Comparison of ENCODE assay signal across 8 mouse cellular contexts in the genomic region with DNA sequence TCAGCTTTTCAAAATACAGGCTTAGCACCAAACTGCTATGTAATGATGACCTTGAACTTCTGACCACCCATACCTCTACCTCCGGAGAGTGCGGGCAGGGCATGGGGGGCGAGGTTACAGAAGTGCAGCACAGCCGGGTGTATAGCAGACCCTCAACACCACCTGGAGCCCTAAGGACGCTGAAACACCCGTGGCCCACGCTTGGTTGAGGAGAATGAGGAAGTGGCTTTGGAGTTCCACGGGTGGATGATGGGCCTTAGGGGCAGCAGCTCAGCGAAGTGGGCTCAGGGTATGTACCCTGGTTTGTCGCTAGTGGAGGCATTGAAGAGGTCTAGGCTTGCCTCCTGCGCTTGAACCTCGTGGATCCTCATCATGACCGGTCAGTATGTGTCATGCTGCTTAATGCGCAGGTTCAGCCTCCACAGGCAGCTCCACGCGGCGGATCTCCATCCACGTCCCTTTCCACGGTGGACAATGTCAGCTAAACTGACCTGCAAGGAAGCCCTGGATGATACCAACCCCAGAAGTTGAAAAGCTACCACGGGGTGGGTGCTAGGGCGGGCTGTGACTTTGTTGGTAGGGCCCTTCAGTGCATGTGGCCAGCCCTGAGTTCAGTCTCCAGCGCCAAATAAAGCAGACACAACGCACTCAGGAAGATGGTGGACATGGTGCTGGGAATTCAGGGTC. TPM values are rescaled to one million over a fixed set of nuclear protein-coding genes. Genes with fewer than 3 reads are reported as not detected.
DNase-seq lines count a peak whose midpoint lies in the region; ATAC-seq and TF ChIP-seq lines count a peak whose summit lies in the region.

No protein-coding gene starts in this region.

- 0 out of 2 replicates have a peak overlapping the region, but pooled peaks have one; percentile 64 for H3K4me3 ChIP-seq in intestine, embryonic 14.5 days (ENCODE audit: low read depth, low read length)
- no peak overlapping the region; the same call in 1 of the 2 replicates for H3K4me3 ChIP-seq in intestine, embryonic 16.5 days (ENCODE audit: low read length)
- peak overlapping the region; percentile 71 to 81; a peak in 3 of 4 replicates for H3K4me3 ChIP-seq in ES-E14 (ENCODE audit: insufficient read depth in 1 of 2, low read depth in 1 of 2, low read length in 2 of 2, poor library complexity in 1 of 2, severe bottlenecking in 1 of 2)
- H3K4me3 ChIP-seq in heart, embryonic 16.5 days (ENCODE audit: low read length), result peak overlapping the region; percentile 63
- H3K4me3 ChIP-seq in midbrain, embryonic 15.5 days, result peak overlapping the region; percentile 59; the same call in 1 of the 2 replicates

- in situ Hi-C loops in ES-E14 (cut with MboI; ENCODE audit: low sequenced_read_pairs in 2 of 2, unreplicated experiment in 2 of 2), result no loop called here

- DNase-seq in intestine, embryonic 14.5 days (ENCODE audit: low spot score), result no peak
- no peak for DNase-seq in ES-E14 (ENCODE audit: low read depth, low spot score)
- DNase-seq in T-cell, adult 2 months (ENCODE audit: low spot score), result no peak
- DNase-seq in testis, postnatal 14 days (ENCODE audit: low spot score), result no peak
- DNase-seq in urinary bladder, postnatal 14 days (ENCODE audit: low spot score), result no peak

- peaks cover 22% of the 10 kb centered on the region for H3K4me1 ChIP-seq in intestine, embryonic 14.5 days (replicated peaks; ENCODE audit: control insufficient read depth, insufficient read depth, low read length)
- peaks cover 31% of the 10 kb centered on the region for H3K4me1 ChIP-seq in intestine, embryonic 16.5 days (ENCODE audit: control insufficient read depth, insufficient read depth, low read length)
- H3K4me1 ChIP-seq in ES-E14 (ENCODE audit: control insufficient read depth in 2 of 2, insufficient read depth in 2 of 2, low read length in 2 of 2, poor library complexity in 1 of 2), result peaks cover 0 to 11% of the 10 kb centered on the region in 2 experiments; a peak in 2 of 4 replicates
- H3K4me1 ChIP-seq in heart, embryonic 16.5 days (ENCODE audit: control insufficient read depth, insufficient read depth, low read length), result peaks cover 19% of the 10 kb centered on the region
- peaks cover 15% of the 10 kb centered on the region for H3K4me1 ChIP-seq in midbrain, embryonic 15.5 days

- H3K4me2 ChIP-seq in intestine, embryonic 14.5 days (ENCODE audit: low read length), result peak overlapping the region; percentile 86
- no peak overlapping the region for H3K4me2 ChIP-seq in intestine, embryonic 16.5 days (ENCODE audit: low read depth, low read length)
- H3K4me2 ChIP-seq in heart, embryonic 16.5 days (ENCODE audit: low read depth, low read length), result peak overlapping the region; percentile 99
- peak overlapping the region; percentile 82; the same call in 1 of the 2 replicates for H3K4me2 ChIP-seq in midbrain, embryonic 15.5 days

- no peak for ATAC-seq in intestine, embryonic 14.5 days (replicated peaks; ENCODE audit: low FRiP score, low TSS enrichment, low read depth)
- no peak for ATAC-seq in intestine, embryonic 16.5 days
- ATAC-seq in heart, embryonic 16.5 days (replicated peaks; ENCODE audit: extremely low read depth, insufficient read depth, low FRiP score), result no peak
- ATAC-seq in midbrain, embryonic 15.5 days (replicated peaks), result no peak

- no peak overlapping the region for H3K27ac ChIP-seq in intestine, embryonic 14.5 days (ENCODE audit: low read depth)
- H3K27ac ChIP-seq in intestine, embryonic 16.5 days (ENCODE audit: low read length), result no peak overlapping the region
- H3K27ac ChIP-seq in ES-E14 (ENCODE audit: insufficient read depth, low read depth, low read length, poor library complexity, severe bottlenecking), result peak overlapping the region; percentile 67
- peak overlapping the region; percentile 39; the same call in 1 of the 2 replicates for H3K27ac ChIP-seq in heart, embryonic 16.5 days (ENCODE audit: low read length)
- H3K27ac ChIP-seq in midbrain, embryonic 15.5 days, result no peak overlapping the region

- 81% methylated on average over 23 of the region's 23 CpGs for WGBS in intestine, embryonic 14.5 days
- WGBS in intestine, embryonic 16.5 days, result 82% methylated on average over 23 of the region's 23 CpGs
- 80% methylated on average over 23 of the region's 23 CpGs for whole genome bisulfite sequencing in heart, embryonic 16.5 days
- WGBS in midbrain, embryonic 15.5 days, result 88% methylated on average over 23 of the region's 23 CpGs

- H3K9ac ChIP-seq in intestine, embryonic 14.5 days (ENCODE audit: low read length), result no peak overlapping the region
- no peak overlapping the region for H3K9ac ChIP-seq in intestine, embryonic 16.5 days (ENCODE audit: low read depth, low read length)
- peak overlapping the region; percentile 91 for H3K9ac ChIP-seq in ES-E14 (ENCODE audit: insufficient read depth, low read depth, low read length, poor library complexity, severe bottlenecking)
- H3K9ac ChIP-seq in heart, embryonic 16.5 days (ENCODE audit: low read length), result peak overlapping the region; percentile 72
- H3K9ac ChIP-seq in midbrain, embryonic 15.5 days, result no peak overlapping the region

- no peaks in the 10 kb centered on the region for H3K9me3 ChIP-seq in intestine, embryonic 14.5 days (ENCODE audit: control insufficient read depth, low read length)
- H3K9me3 ChIP-seq in intestine, embryonic 16.5 days (ENCODE audit: control insufficient read depth, low read length), result no peaks in the 10 kb centered on the region
- no peaks in the 10 kb centered on the region for H3K9me3 ChIP-seq in ES-E14 (ENCODE audit: control insufficient read depth, insufficient read depth, low read depth, low read length)
- H3K9me3 ChIP-seq in heart, embryonic 16.5 days (replicated peaks; ENCODE audit: control insufficient read depth, low read length), result no peaks in the 10 kb centered on the region
- H3K9me3 ChIP-seq in midbrain, embryonic 15.5 days, result no peaks in the 10 kb centered on the region

- 0 out of 2 replicates have a peak, but pooled peaks cover 4% of the 10 kb centered on the region for H3K27me3 ChIP-seq in intestine, embryonic 14.5 days (replicated peaks; ENCODE audit: control insufficient read depth, insufficient read depth, low read length)
- H3K27me3 ChIP-seq in intestine, embryonic 16.5 days (replicated peaks; ENCODE audit: control insufficient read depth, insufficient read depth, low read length), result no peaks in the 10 kb centered on the region
- H3K27me3 ChIP-seq in heart, embryonic 16.5 days (ENCODE audit: control insufficient read depth, insufficient read depth, low read length), result peaks cover 15% of the 10 kb centered on the region
- H3K27me3 ChIP-seq in midbrain, embryonic 15.5 days (replicated peaks), result peaks cover 21% of the 10 kb centered on the region; the same call in 1 of the 2 replicates

- no peaks in the 10 kb centered on the region for H3K36me3 ChIP-seq in intestine, embryonic 14.5 days (ENCODE audit: control insufficient read depth, insufficient read depth, low read length)
- H3K36me3 ChIP-seq in intestine, embryonic 16.5 days (ENCODE audit: control insufficient read depth, insufficient read depth, low read length), result no peaks in the 10 kb centered on the region
- no peaks in the 10 kb centered on the region for H3K36me3 ChIP-seq in ES-E14 (ENCODE audit: control insufficient read depth, insufficient read depth, low read length, poor library complexity, severe bottlenecking)
- H3K36me3 ChIP-seq in heart, embryonic 16.5 days (ENCODE audit: control insufficient read depth, insufficient read depth), result no peaks in the 10 kb centered on the region
- H3K36me3 ChIP-seq in midbrain, embryonic 15.5 days (replicated peaks), result no peaks in the 10 kb centered on the region

TF ChIP-seq in ES-E14, 5 proteins besides CTCF, POLR2A, EP300 and RAD21:
- no peak for TF ChIP-seq ZNF384 (IDR thresholded peaks at IDR 0.05; ENCODE audit: low read depth, low read length)

RNA-seq across cellular contexts. Expression of a gene that starts 6.5 kb away (rescaled TPM):
- not detected in 2 replicates for polyA plus RNA-seq in intestine, embryonic 14.5 days (2014; fragmentation: Nextera tagmentation; extraction: Ambion mirVana)
- not detected in 2 replicates for polyA plus RNA-seq in intestine, embryonic 16.5 days (2015; fragmentation: Nextera tagmentation; extraction: Ambion mirVana)
- total RNA-seq in ES-E14 (2012; rRNA removed), result not detected in 2 replicates
- polyA plus RNA-seq in heart, embryonic 16.5 days (2015; fragmentation: Nextera tagmentation; extraction: Ambion mirVana), result not detected in 2 replicates
- not detected in 2 replicates for polyA plus RNA-seq in midbrain, embryonic 15.5 days (2015; fragmentation: Nextera tagmentation; extraction: Ambion mirVana)

RNA-seq across cellular contexts. Expression of a gene that starts 6.8 kb away (rescaled TPM):
- 8.1 and 8.7 TPM in 2 replicates for polyA plus RNA-seq in intestine, embryonic 14.5 days (2014; fragmentation: Nextera tagmentation; extraction: Ambion mirVana)
- 22.0 and 27.3 TPM in 2 replicates for polyA plus RNA-seq in intestine, embryonic 16.5 days (2015; fragmentation: Nextera tagmentation; extraction: Ambion mirVana)
- 43.6 and 45.7 TPM in 2 replicates for total RNA-seq in ES-E14 (2012; rRNA removed)
- polyA plus RNA-seq in heart, embryonic 16.5 days (2015; fragmentation: Nextera tagmentation; extraction: Ambion mirVana), result 34.9 and 54.5 TPM in 2 replicates
- polyA plus RNA-seq in midbrain, embryonic 15.5 days (2015; fragmentation: Nextera tagmentation; extraction: Ambion mirVana), result 37.3 and 39.8 TPM in 2 replicates

RNA-seq across cellular contexts. Expression of a gene that starts 25.1 kb away (rescaled TPM):
- not detected in 2 replicates for polyA plus RNA-seq in intestine, embryonic 14.5 days (2014; fragmentation: Nextera tagmentation; extraction: Ambion mirVana)
- polyA plus RNA-seq in intestine, embryonic 16.5 days (2015; fragmentation: Nextera tagmentation; extraction: Ambion mirVana), result not detected in 2 replicates
- not detected in 2 replicates for total RNA-seq in ES-E14 (2012; rRNA removed)
- not detected in 2 replicates for polyA plus RNA-seq in heart, embryonic 16.5 days (2015; fragmentation: Nextera tagmentation; extraction: Ambion mirVana)
- not detected in 2 replicates for polyA plus RNA-seq in midbrain, embryonic 15.5 days (2015; fragmentation: Nextera tagmentation; extraction: Ambion mirVana)

RNA-seq across cellular contexts. Expression of a gene that starts 36.4 kb away (rescaled TPM):
- 18.6 and 323 TPM in 2 replicates for polyA plus RNA-seq in intestine, embryonic 14.5 days (2014; fragmentation: Nextera tagmentation; extraction: Ambion mirVana)
- 1,810 and 2,508 TPM in 2 replicates for polyA plus RNA-seq in intestine, embryonic 16.5 days (2015; fragmentation: Nextera tagmentation; extraction: Ambion mirVana)
- 2.5 and 2.9 TPM in 2 replicates for total RNA-seq in ES-E14 (2012; rRNA removed)
- 2.2 TPM in 1 of 2 replicates, not detected in the other for polyA plus RNA-seq in heart, embryonic 16.5 days (2015; fragmentation: Nextera tagmentation; extraction: Ambion mirVana)
- 0.36 TPM in 1 of 2 replicates, not detected in the other for polyA plus RNA-seq in midbrain, embryonic 15.5 days (2015; fragmentation: Nextera tagmentation; extraction: Ambion mirVana)

RNA-seq across cellular contexts. Expression of a gene that starts 51.3 kb away (rescaled TPM):
- polyA plus RNA-seq in intestine, embryonic 14.5 days (2014; fragmentation: Nextera tagmentation; extraction: Ambion mirVana), result 1.5 and 2.0 TPM in 2 replicates
- polyA plus RNA-seq in intestine, embryonic 16.5 days (2015; fragmentation: Nextera tagmentation; extraction: Ambion mirVana), result 0.92 and 1.0 TPM in 2 replicates
- total RNA-seq in ES-E14 (2012; rRNA removed), result 0.76 and 1.7 TPM in 2 replicates
- polyA plus RNA-seq in heart, embryonic 16.5 days (2015; fragmentation: Nextera tagmentation; extraction: Ambion mirVana), result 0.14 and 0.39 TPM in 2 replicates
- 11.3 and 11.4 TPM in 2 replicates for polyA plus RNA-seq in midbrain, embryonic 15.5 days (2015; fragmentation: Nextera tagmentation; extraction: Ambion mirVana)

Comparison
In these comparisons a context has a peak if more than half of its experiments do, and no peak if none do; other contexts are left out.
1. H3K27ac ChIP-seq: peak in ES-E14 (single experiment) and heart, embryonic 16.5 days (single experiment); none in intestine, embryonic 14.5 days (single experiment), intestine, embryonic 16.5 days (single experiment) and midbrain, embryonic 15.5 days (single experiment).
2. H3K9ac ChIP-seq: peak in ES-E14 (single experiment) and heart, embryonic 16.5 days (single experiment); none in intestine, embryonic 14.5 days (single experiment), intestine, embryonic 16.5 days (single experiment) and midbrain, embryonic 15.5 days (single experiment).